Mouse (Mus musculus) liver, adult 2 months (tissue): Measurements from ENCODE around the gene Olfr275.

Experiments used
- CTCF ChIP-seq: fragments of 200-500 bp; IDR thresholded peaks from 2 replicates; pipeline ENCODE4 v1.5.1; 2011; ENCODE audit warnings: low read depth, low read length, control low read depth
- POLR2A ChIP-seq: fragments of 200-500 bp; IDR thresholded peaks from 2 replicates; pipeline ENCODE4 v1.6.1; 2011; ENCODE audit warnings: low read length, control low read depth; ENCODE audit not compliant: insufficient read depth; ENCODE audit errors: extremely low read depth

DNA sequence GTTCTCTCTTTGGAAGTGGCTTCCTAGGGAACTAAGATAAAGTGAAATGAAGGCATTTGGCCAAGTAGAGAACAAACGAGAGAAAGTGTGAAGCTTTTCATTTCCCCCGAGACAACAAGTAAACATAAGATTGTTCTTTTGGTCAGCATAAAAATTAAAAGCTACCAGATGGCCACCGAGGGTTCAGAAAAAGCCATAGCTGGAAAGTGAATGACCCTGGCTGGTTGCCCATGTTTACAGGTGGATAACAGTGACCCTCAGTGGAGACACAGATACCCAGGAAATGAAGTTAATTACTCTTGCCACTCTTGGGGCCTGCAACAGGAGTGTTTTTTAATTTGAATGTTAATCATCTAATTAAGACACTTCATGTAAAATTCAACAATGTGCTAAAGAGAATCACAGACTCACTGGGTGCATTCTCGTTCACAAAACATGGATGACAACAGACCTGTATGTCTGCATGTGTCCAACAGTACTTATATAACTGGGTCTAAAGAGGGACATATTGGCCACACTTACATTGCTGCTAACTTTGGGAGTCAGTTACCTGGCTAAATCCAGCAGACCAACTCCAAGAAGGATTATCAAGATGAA, 34.7 kb downstream of the Olfr275 start:
- TF ChIP-seq POLR2A (no peak), CTCF (no peak)
